Mouse (Mus musculus) ES-Bruce4 (cell line): ENCODE data around the gene Phf21b.
A peak's percentile ranks its signal among the peaks of the same experiment; 100 is the strongest.

Experiments used
- CTCF ChIP-seq: IDR thresholded peaks from one replicate; pipeline ENCODE4 v1.8.1; 2011; ENCODE audit warnings: low read depth, low read length
- POLR2A ChIP-seq: IDR thresholded peaks from one replicate; pipeline ENCODE4 v1.8.1; 2011; ENCODE audit warnings: low read length; ENCODE audit not compliant: insufficient read depth

- peak; percentile 66 for TF ChIP-seq CTCF
- no peak for TF ChIP-seq POLR2A
These were observed 26.4 kb downstream of the Phf21b start for GRCm38 (mm10) chr15:84829416-84829815.
